Mouse (Mus musculus) intestine, embryonic 14.5 days (tissue): Measurements from ENCODE around the gene Miox. TPM values are rescaled to one million over a fixed set of nuclear protein-coding genes. Genes with fewer than 3 reads are reported as not detected.

Source experiments
- ATAC-seq: fragments of 200-750 bp; cut with Nextera tagmentation; replicated peaks from 2 replicates; pipeline ENCODE4 v1.8.0; 2017; ENCODE audit warnings: low read depth, moderate number of reproducible peaks, moderate TSS enrichment, moderate library complexity; ENCODE audit not compliant: low FRiP score, low TSS enrichment
- DNase-seq: peaks from one replicate; pipeline ENCODE4 v3.0.0-alpha.2; 2018; ENCODE audit warnings: low spot score
- H3K27ac ChIP-seq: fragments of 300-500 bp; sonication (generic); 2 replicates; pipeline ENCODE4 v1.5.1; 2014; ENCODE audit warnings: low read depth, mild to moderate bottlenecking, control low read depth
- H3K27me3 ChIP-seq: fragments of 300-500 bp; sonication (generic); replicated peaks from 2 replicates; pipeline ENCODE4 v1.6.1; 2014; ENCODE audit warnings: low read length, control low read depth; ENCODE audit not compliant: control insufficient read depth, insufficient read depth
- H3K36me3 ChIP-seq: fragments of 300-500 bp; sonication (generic); 2 replicates; pipeline ENCODE4 v1.6.1; 2014; ENCODE audit warnings: low read length, control low read depth; ENCODE audit not compliant: control insufficient read depth, insufficient read depth
- H3K4me1 ChIP-seq: fragments of 300-500 bp; sonication (generic); replicated peaks from 2 replicates; pipeline ENCODE4 v1.6.1; 2014; ENCODE audit warnings: low read length, control low read depth, mixed read lengths; ENCODE audit not compliant: control insufficient read depth, insufficient read depth
- H3K4me2 ChIP-seq: fragments of 300-500 bp; sonication (generic); 2 replicates; pipeline ENCODE4 v1.6.1; 2014; ENCODE audit warnings: low read length
- H3K4me3 ChIP-seq: fragments of 300-500 bp; sonication (generic); 2 replicates; pipeline ENCODE4 v1.5.1; 2014; ENCODE audit warnings: low read depth, low read length, control low read depth, mixed read lengths
- H3K9ac ChIP-seq: fragments of 300-500 bp; sonication (generic); 2 replicates; pipeline ENCODE4 v1.6.1; 2014; ENCODE audit warnings: mild to moderate bottlenecking, low read length
- H3K9me3 ChIP-seq: fragments of 300-500 bp; sonication (generic); 2 replicates; pipeline ENCODE4 v1.6.1; 2016; ENCODE audit warnings: low read length, control low read depth; ENCODE audit not compliant: control insufficient read depth
- WGBS: fragments of 180-500 bp; shearing (Covaris S2); extraction: QIAGEN DNeasy Blood & Tissue Kit; methylation state at CpG from one replicate; pipeline ENCODE4 v1.1.7; 2014; 5-methylcytosine and 5-hydroxymethylcytosine counted together
- polyA plus RNA-seq: library from polyadenylated mRNA; unstranded; fragments of >200 nt; fragmentation: Nextera tagmentation; extraction: Ambion mirVana; gene quantifications from 2 replicates; pipeline ENCODE4 v1.2.1, GENCODE M21; 2014

Miox gene
- polyA plus RNA-seq, 1 experiment from 2014 or later: not detected

DNA sequence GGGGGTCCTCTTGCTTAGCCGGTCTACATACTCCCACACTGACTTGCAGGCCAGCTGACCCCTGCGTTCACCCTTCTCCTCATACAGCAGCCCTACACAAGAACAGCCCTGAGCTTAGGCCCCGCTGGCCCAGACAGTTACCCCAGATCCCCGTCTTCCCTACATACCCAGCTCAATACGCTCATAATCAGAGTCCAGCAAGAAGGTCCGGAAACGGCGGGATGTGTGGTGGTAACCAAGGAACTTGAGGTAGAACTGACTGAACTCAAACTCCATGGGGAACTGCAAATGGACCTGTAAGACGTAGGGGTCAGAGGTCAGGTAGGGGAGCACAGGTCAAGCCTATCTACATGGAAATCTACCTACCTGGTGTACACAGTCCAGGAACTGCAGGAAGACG is 40.4 kb upstream of the Miox start:
- Histone ChIP-seq H3K4me2 (no peak overlapping the region), H3K27me3 (no peaks in the 10 kb centered on the region), H3K4me3 (no peak overlapping the region), H3K36me3 (peaks cover 69% of the 10 kb centered on the region), H3K4me1 (0 out of 2 replicates have a peak, but pooled peaks cover 4% of the 10 kb centered on the region), H3K9me3 (no peaks in the 10 kb centered on the region), H3K27ac (no peak overlapping the region), H3K9ac (no peak overlapping the region)
- ATAC-seq: no peak
- WGBS: 93% methylated on average over 10 of the region's 10 CpGs
- no peak for DNase-seq

DNA sequence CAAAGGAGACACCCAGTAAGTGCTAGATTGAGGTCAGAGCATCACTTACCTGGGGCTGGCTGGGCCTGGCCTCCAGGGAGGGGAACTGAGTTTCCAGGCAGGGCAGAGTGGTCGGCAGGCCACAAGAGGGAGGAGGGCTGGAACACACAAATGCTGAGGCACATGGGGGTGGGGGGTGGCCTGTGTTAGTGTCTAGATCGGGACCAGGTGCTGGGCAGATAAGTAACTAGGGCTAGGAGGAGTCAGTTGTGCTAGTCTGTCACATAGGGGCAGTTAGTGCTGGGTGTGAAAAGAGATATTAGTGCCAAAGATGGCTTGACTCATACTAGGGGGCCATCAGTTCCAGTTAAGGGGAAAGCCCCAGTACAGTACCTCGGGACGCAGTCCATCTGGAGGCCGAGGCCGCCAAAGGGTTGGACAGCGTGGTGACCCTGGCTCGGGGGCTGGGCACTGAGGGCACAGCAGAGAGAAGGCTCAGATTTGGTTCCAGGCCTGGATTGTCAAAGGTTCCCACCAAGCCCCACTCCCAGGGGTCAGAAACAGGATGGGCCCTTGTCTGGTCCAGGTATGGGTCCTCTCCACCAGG is 38.5 kb upstream of the Miox start:
- H3K4me3 ChIP-seq: no peak overlapping the region
- whole genome bisulfite sequencing: 92% methylated on average over 8 of the region's 8 CpGs
- H3K27me3 ChIP-seq: no peaks in the 10 kb centered on the region
- no peak overlapping the region for H3K9ac ChIP-seq
- no peak overlapping the region for H3K27ac ChIP-seq
- no peaks in the 10 kb centered on the region for H3K9me3 ChIP-seq
- DNase-seq: no peak
- peaks cover 66% of the 10 kb centered on the region for H3K36me3 ChIP-seq
- ATAC-seq: no peak
- no peak overlapping the region for H3K4me2 ChIP-seq
- H3K4me1 ChIP-seq: 0 out of 2 replicates have a peak, but pooled peaks cover 4% of the 10 kb centered on the region

- ATAC-seq (0 out of 2 replicates have a peak, but pooled peaks have one; percentile 41), DNase-seq (no peak)
- WGBS: 35% methylated on average over 1 of the region's 1 CpGs
These were observed 37.7 kb upstream of the Miox start for GRCm38 (mm10) chr15:89296465-89296864.

GRCm38 (mm10) chr15:89297695-89298094 is 36.5 kb upstream of the Miox start:
- Histone ChIP-seq H3K27ac (no peak overlapping the region), H3K27me3 (no peaks in the 10 kb centered on the region), H3K4me3 (no peak overlapping the region), H3K36me3 (peaks cover 70% of the 10 kb centered on the region), H3K9me3 (no peaks in the 10 kb centered on the region), H3K4me2 (no peak overlapping the region), H3K4me1 (0 out of 2 replicates have a peak, but pooled peaks cover 4% of the 10 kb centered on the region), H3K9ac (no peak overlapping the region)
- ATAC-seq (no peak), DNase-seq (no peak)
- 97% methylated on average over 2 of the region's 2 CpGs for WGBS

More at GRCm38 (mm10) chr15:89296465-89296864, 37.7 kb upstream of the Miox start:
- Histone ChIP-seq H3K27ac (no peak overlapping the region), H3K27me3 (no peaks in the 10 kb centered on the region), H3K9me3 (no peaks in the 10 kb centered on the region), H3K9ac (no peak overlapping the region), H3K4me2 (no peak overlapping the region), H3K36me3 (peaks cover 68% of the 10 kb centered on the region), H3K4me1 (0 out of 2 replicates have a peak, but pooled peaks cover 4% of the 10 kb centered on the region), H3K4me3 (no peak overlapping the region)

- DNase-seq (no peak), ATAC-seq (no peak)
- WGBS: 92% methylated on average over 13 of the region's 13 CpGs
- Histone ChIP-seq H3K9ac (no peak overlapping the region), H3K27me3 (no peaks in the 10 kb centered on the region), H3K9me3 (no peaks in the 10 kb centered on the region), H3K4me3 (no peak overlapping the region), H3K4me1 (0 out of 2 replicates have a peak, but pooled peaks cover 4% of the 10 kb centered on the region), H3K4me2 (no peak overlapping the region), H3K36me3 (peaks cover 70% of the 10 kb centered on the region), H3K27ac (no peak overlapping the region)
These were observed 34.0 kb upstream of the Miox start for GRCm38 (mm10) chr15:89300180-89300579.

- H3K4me1 ChIP-seq: 0 out of 2 replicates have a peak, but pooled peaks cover 4% of the 10 kb centered on the region
- ATAC-seq (no peak), DNase-seq (no peak)
- H3K36me3 ChIP-seq: peaks cover 70% of the 10 kb centered on the region
- H3K27ac ChIP-seq: no peak overlapping the region
- no peak overlapping the region for H3K4me3 ChIP-seq
- H3K27me3 ChIP-seq: no peaks in the 10 kb centered on the region
- 97% methylated on average over 8 of the region's 8 CpGs for WGBS
- H3K4me2 ChIP-seq: no peak overlapping the region
- H3K9ac ChIP-seq: no peak overlapping the region
- H3K9me3 ChIP-seq: no peaks in the 10 kb centered on the region
These were observed 33.6 kb upstream of the Miox start for GRCm38 (mm10) chr15:89300600-89300999.

- Histone ChIP-seq H3K4me3 (no peak overlapping the region), H3K36me3 (peaks cover 56% of the 10 kb centered on the region), H3K4me2 (no peak overlapping the region), H3K27ac (no peak overlapping the region), H3K9me3 (no peaks in the 10 kb centered on the region), H3K27me3 (no peaks in the 10 kb centered on the region), H3K9ac (no peak overlapping the region), H3K4me1 (0 out of 2 replicates have a peak, but pooled peaks cover 3% of the 10 kb centered on the region)
- no peak for ATAC-seq
- WGBS: 92% methylated on average over 1 of the region's 1 CpGs
- DNase-seq: no peak
These were observed 28.2 kb upstream of the Miox start for GRCm38 (mm10) chr15:89305966-89306365.

DNA sequence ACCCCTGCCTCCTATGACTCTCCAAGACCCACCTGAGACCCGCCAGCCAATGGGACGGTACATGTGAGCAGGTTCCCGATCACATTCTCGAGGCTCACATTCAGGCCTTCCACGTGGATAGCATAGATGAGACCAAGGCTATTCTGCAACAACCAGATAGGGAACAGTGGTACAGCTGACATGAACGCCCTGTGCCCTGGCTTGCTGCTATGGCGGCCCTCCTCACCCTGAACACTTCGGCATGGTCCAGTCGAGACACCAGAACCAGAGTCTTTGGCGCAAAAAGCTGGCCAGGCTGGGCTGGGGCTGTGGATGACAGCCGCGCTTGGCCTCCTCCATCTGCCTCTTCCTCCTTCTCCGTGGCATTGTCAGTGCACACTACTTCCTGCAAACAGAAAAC is 26.7 kb upstream of the Miox start:
- H3K36me3 ChIP-seq: peaks cover 41% of the 10 kb centered on the region
- no peak for DNase-seq
- ATAC-seq: no peak
- H3K4me2 ChIP-seq: no peak overlapping the region
- no peak overlapping the region for H3K27ac ChIP-seq
- H3K27me3 ChIP-seq: no peaks in the 10 kb centered on the region
- WGBS: 90% methylated on average over 13 of the region's 13 CpGs
- no peak overlapping the region for H3K4me3 ChIP-seq
- H3K4me1 ChIP-seq: 0 out of 2 replicates have a peak, but pooled peaks cover 3% of the 10 kb centered on the region
- H3K9ac ChIP-seq: no peak overlapping the region
- no peaks in the 10 kb centered on the region for H3K9me3 ChIP-seq
